Mouse (Mus musculus): ENCODE results near the gene Lhb. TPM values are rescaled to one million over a fixed set of nuclear protein-coding genes. Genes with fewer than 3 reads are reported as not detected.
"Not testable (repeated sequence)": the region's sequence is repeated elsewhere in the genome, so short reads cannot be mapped to it uniquely, and the experiment has no call there.

The Lhb gene
- not detected in 2 replicates for polyA plus RNA-seq (2016; fragmentation: Nextera tagmentation; extraction: Ambion mirVana)

GRCm38 (mm10) chr7:45420615-45420919 lies at the start of gene Lhb:
TSS of gene Lhb (plus strand) at chr7:45420820.
- H3K27me3 ChIP-seq: peaks cover 64% of the 10 kb centered on the region
- no peak for ATAC-seq (ENCODE audit: low FRiP score, low read depth)
- H3K4me1 ChIP-seq: peaks cover 2% of the 10 kb centered on the region; the same call in 1 of the 2 replicates
- no peak within 1 kb of the TSS for H3K9ac ChIP-seq (replicated peaks)
- no peak within 1 kb of the TSS for H3K4me2 ChIP-seq (replicated peaks)
- no peaks in the 10 kb centered on the region for H3K9me3 ChIP-seq
- no peak within 1 kb of the TSS for H3K4me3 ChIP-seq
- no peak within 1 kb of the TSS for H3K27ac ChIP-seq (replicated peaks)
- 61% methylated on average over 6 of the region's 6 CpGs for WGBS
- H3K36me3 ChIP-seq: peaks cover 48% of the 10 kb centered on the region

DNA sequence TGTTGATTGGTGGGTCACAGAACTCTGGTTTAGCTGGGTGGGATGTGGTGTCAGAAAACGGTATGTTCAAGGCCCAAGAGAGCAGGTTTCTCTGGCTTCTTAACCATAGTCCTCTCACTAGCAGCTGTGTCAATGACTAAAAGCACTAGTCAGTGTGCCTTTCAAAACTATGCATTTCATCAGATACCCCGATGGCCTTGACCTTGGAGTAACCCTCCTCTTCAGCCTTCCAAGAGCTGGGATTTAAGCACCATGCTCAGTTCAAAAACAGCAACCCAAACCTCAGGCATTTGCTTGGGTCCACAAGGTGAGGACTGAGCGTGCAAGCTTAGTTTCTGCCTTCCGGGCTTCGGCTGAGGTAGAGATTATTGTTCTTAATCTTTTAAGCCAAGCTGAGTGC lies 48.2 kb upstream of the Lhb start:
- H3K4me3 ChIP-seq: no peak overlapping the region
- 86% methylated on average over 5 of the region's 5 CpGs for WGBS
- no peaks in the 10 kb centered on the region for H3K9me3 ChIP-seq
- no peak overlapping the region for H3K9ac ChIP-seq (replicated peaks)
- H3K27me3 ChIP-seq: peaks cover 40% of the 10 kb centered on the region
- no peak overlapping the region for H3K27ac ChIP-seq (replicated peaks)
- no peak for ATAC-seq (ENCODE audit: low FRiP score, low read depth)
- no peak overlapping the region for H3K4me2 ChIP-seq (replicated peaks)
- H3K4me1 ChIP-seq: peaks cover 28% of the 10 kb centered on the region
- H3K36me3 ChIP-seq: peaks cover 49% of the 10 kb centered on the region

DNA sequence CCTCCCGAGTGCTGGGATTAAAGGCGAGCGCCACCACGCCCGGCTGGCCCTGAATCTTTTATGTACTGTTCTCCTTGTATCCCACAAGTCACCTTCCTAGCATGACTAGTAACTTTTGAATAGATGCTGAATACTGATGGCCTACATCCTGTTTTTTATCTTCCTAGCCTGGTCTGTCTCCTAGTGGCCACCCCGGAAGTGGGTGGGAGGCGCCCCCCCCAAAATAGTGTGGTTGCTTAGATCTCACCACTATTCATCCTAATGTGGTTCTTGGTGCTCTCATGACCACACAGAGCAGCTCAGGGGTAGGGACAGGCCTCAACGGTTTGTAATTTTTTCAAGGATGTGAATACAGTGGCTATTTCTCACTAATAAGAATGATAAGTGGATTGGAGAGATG lies 46.0 kb upstream of the Lhb start:
- no peak for ATAC-seq (ENCODE audit: low FRiP score, low read depth)
- H3K4me3 ChIP-seq: no peak overlapping the region
- H3K9me3 ChIP-seq: no peaks in the 10 kb centered on the region
- H3K36me3 ChIP-seq: peaks cover 71% of the 10 kb centered on the region
- H3K4me1 ChIP-seq: peaks cover 18% of the 10 kb centered on the region
- H3K4me2 ChIP-seq (replicated peaks): no peak overlapping the region
- 94% methylated on average over 8 of the region's 8 CpGs for WGBS
- H3K27ac ChIP-seq (replicated peaks): no peak overlapping the region
- peaks cover 23% of the 10 kb centered on the region for H3K27me3 ChIP-seq
- H3K9ac ChIP-seq (replicated peaks): no peak overlapping the region

- Histone ChIP-seq H3K27ac (replicated peaks) (no peak overlapping the region), H3K9me3 (no peaks in the 10 kb centered on the region), H3K27me3 (peaks cover 9% of the 10 kb centered on the region; the same call in 1 of the 2 replicates), H3K4me2 (replicated peaks) (no peak overlapping the region), H3K9ac (replicated peaks) (no peak overlapping the region), H3K4me1 (peaks cover 4% of the 10 kb centered on the region; the same call in 1 of the 2 replicates), H3K36me3 (peaks cover 86% of the 10 kb centered on the region), H3K4me3 (no peak overlapping the region)
- WGBS: 97% methylated on average over 1 of the region's 1 CpGs
- ATAC-seq (ENCODE audit: low FRiP score, low read depth): no peak
Measured at GRCm38 (mm10) chr7:45376057-45376456, 44.6 kb upstream of the Lhb start.

GRCm38 (mm10) chr7:45386077-45386476 lies 34.5 kb upstream of the Lhb start:
- no peak overlapping the region for H3K4me2 ChIP-seq (replicated peaks)
- no peaks in the 10 kb centered on the region for H3K9me3 ChIP-seq
- H3K36me3 ChIP-seq: peaks cover 98% of the 10 kb centered on the region
- WGBS: 90% methylated on average over 3 of the region's 3 CpGs
- no peak overlapping the region for H3K27ac ChIP-seq (replicated peaks)
- ATAC-seq (ENCODE audit: low FRiP score, low read depth): no peak
- no peak overlapping the region for H3K4me3 ChIP-seq
- no peak overlapping the region for H3K9ac ChIP-seq (replicated peaks)
- no peaks in the 10 kb centered on the region for H3K27me3 ChIP-seq
- H3K4me1 ChIP-seq: no peaks in the 10 kb centered on the region

DNA sequence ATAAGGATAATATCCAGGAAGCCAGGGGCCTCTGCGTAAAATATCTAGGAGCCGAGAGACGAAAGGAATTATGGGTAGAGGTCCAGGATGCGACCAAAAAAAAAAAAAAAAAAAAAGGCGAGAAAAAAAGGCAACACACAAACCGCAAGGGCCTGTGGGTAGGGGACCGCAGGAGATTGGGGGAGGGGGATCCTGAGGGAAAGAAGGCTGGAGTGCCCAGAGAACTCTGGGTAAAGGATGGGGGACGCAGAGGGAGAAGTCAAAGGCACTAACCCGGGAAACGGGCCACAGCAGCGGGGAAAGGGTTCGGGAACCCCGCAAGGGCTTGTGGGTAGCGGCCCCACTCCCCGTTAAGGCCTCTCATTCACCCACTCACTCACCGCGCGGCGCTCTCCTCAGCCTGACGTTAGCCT lies 25.5 kb upstream of the Lhb start:
- Histone ChIP-seq H3K36me3 (peaks cover 32% of the 10 kb centered on the region), H3K4me3 (peak overlapping the region; percentile 88), H3K9me3 (no peaks in the 10 kb centered on the region), H3K9ac (replicated peaks) (peak overlapping the region; percentile 95), H3K27me3 (no peaks in the 10 kb centered on the region; the same call in 1 of the 2 replicates), H3K4me2 (replicated peaks) (peak overlapping the region; percentile 100), H3K4me1 (peaks cover 18% of the 10 kb centered on the region), H3K27ac (replicated peaks) (peak overlapping the region; percentile 99)
- WGBS: 0% methylated on average over 19 of the region's 20 CpGs
- ATAC-seq (ENCODE audit: low FRiP score, low read depth): peak; percentile 81

GRCm38 (mm10) chr7:45395578-45396336 lies 24.9 kb upstream of the Lhb start, which contains the start of gene Snrnp70:
TSS of gene Snrnp70 (minus strand) at chr7:45395742.
- peak within 1 kb of the TSS; percentile 99 for H3K27ac ChIP-seq (replicated peaks)
- peak; percentile 96 for ATAC-seq (ENCODE audit: low FRiP score, low read depth)
- peaks cover 18% of the 10 kb centered on the region for H3K4me1 ChIP-seq
- peaks cover 25% of the 10 kb centered on the region for H3K36me3 ChIP-seq
- H3K9me3 ChIP-seq: no peaks in the 10 kb centered on the region
- 1% methylated on average over 60 of the region's 60 CpGs for WGBS
- H3K4me3 ChIP-seq: peak within 1 kb of the TSS; percentile 88
- peak within 1 kb of the TSS; percentile 95 for H3K9ac ChIP-seq (replicated peaks)
- H3K27me3 ChIP-seq: no peaks in the 10 kb centered on the region; the same call in 1 of the 2 replicates
- peak within 1 kb of the TSS; percentile 100 for H3K4me2 ChIP-seq (replicated peaks)

DNA sequence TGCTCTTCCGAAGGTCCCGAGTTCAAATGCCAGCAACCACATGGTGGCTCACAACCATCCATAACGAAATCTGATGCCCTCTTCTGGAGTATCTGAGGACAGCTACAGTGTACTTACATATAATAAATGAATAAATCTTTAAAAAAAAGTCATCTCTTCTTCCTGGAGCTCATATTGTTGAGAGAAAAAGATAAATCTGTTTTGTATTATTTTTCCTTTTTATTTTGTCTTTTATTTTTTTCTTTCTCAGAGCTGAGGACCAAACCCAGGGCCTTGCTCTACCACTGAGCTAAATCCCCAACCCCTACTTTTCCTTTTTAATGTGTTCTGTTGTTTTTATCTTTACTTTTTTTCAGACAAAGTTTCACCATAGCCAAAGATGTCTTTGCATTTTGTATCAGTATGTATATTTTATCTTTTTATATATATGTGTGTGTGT lies 24.3 kb upstream of the Lhb start:
- peak overlapping the region; percentile 54 for H3K4me2 ChIP-seq (replicated peaks)
- not testable (repeated sequence) for H3K9ac ChIP-seq (replicated peaks); H3K27me3 ChIP-seq; H3K9me3 ChIP-seq
- peak overlapping the region; percentile 88 for H3K4me3 ChIP-seq
- H3K4me1 ChIP-seq: peaks cover 18% of the 10 kb centered on the region
- 12% methylated on average over 3 of the region's 3 CpGs for WGBS
- H3K36me3 ChIP-seq: peaks cover 21% of the 10 kb centered on the region
- peak overlapping the region; percentile 71; the same call in 1 of the 2 replicates for H3K27ac ChIP-seq (replicated peaks)
- peak; percentile 13 for ATAC-seq (ENCODE audit: low FRiP score, low read depth)

- ATAC-seq (ENCODE audit: low FRiP score, low read depth): no peak
- WGBS: 77% methylated on average over 2 of the region's 2 CpGs
- H3K4me3 ChIP-seq: no peak overlapping the region
Measured at GRCm38 (mm10) chr7:45396787-45397186, 23.8 kb upstream of the Lhb start.

DNA sequence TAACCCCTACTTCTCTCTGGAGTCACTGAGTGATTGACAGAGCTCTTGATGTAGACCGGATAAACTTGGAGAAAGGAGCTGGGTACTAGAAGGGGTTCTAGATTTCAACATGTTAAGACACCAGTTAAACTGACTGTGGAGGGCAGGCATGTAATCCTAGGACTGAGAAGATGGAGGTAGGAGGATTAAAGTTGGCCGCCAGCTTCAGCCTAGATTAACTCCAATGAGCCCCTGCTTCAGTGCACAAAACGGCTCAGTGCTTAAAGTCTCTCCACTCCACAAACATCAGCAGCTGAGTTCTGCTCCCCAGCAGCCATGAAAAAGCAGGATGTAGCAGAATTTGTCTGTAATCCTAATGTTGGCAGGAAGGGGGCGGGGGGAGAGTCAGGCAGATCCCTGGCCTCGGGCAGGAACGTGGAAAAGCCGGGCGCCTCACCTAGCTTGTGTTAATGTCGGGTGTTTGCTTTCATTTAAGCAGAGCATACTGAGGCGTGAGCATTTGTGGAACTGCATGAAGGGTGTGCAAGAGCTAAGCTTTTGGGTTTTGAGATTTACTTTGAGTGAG lies 19.0 kb upstream of the Lhb start:
- no peak for ATAC-seq (ENCODE audit: low FRiP score, low read depth)
- H3K4me3 ChIP-seq: no peak overlapping the region
- H3K27me3 ChIP-seq: peaks cover 21% of the 10 kb centered on the region
- H3K4me1 ChIP-seq: peaks cover 10% of the 10 kb centered on the region
- H3K9me3 ChIP-seq: no peaks in the 10 kb centered on the region
- WGBS: 69% methylated on average over 10 of the region's 10 CpGs
- H3K27ac ChIP-seq (replicated peaks): no peak overlapping the region
- no peak overlapping the region for H3K4me2 ChIP-seq (replicated peaks)
- H3K36me3 ChIP-seq: no peaks in the 10 kb centered on the region
- H3K9ac ChIP-seq (replicated peaks): no peak overlapping the region

More at GRCm38 (mm10) chr7:45396787-45397186, 23.8 kb upstream of the Lhb start:
- Histone ChIP-seq H3K27ac (replicated peaks) (no peak overlapping the region), H3K9ac (replicated peaks) (no peak overlapping the region), H3K9me3 (no peaks in the 10 kb centered on the region), H3K4me1 (peaks cover 18% of the 10 kb centered on the region), H3K4me2 (replicated peaks) (no peak overlapping the region), H3K27me3 (no peaks in the 10 kb centered on the region; the same call in none of the 2 replicates), H3K36me3 (peaks cover 17% of the 10 kb centered on the region)

DNA sequence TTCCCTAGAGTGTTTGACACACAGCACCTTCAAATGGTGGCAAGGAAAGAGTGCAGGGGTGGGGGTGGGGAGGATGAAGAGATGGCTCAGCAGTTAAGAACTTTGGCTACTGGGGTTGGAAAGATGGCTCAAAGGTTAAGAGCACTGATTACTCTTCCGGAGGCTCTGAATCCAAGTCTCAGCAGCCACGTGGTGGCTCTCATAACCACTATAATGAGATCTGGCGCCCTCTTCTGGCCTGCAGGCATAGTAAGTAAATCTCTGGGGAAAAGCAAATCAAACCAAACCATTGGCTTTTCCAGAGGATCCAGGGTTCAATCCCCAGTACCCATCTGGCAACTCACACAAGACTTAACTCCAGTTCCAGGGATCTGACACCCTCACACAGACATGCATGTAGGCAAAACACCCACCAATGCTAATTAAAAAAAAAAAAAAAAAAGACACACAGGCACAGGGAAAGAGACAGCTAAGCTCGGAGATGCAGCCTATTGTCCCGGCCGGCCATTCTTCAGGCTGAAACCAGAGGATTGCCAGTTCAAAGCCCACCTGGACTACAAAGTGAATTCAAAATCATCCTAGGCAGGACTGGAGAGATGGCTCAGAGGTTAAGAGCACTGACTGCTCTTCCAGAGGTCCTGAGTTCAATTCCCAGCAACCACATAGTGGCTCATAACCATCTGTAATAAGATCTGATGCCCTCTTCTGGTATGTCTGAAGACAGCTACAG lies 16.9 kb upstream of the Lhb start:
- WGBS: 48% methylated on average over 6 of the region's 6 CpGs
- no peak for ATAC-seq (ENCODE audit: low FRiP score, low read depth)
- Histone ChIP-seq H3K4me3 (no peak overlapping the region), H3K36me3 (no peaks in the 10 kb centered on the region), H3K27me3 (peaks cover 42% of the 10 kb centered on the region), H3K9ac (replicated peaks) (no peak overlapping the region), H3K9me3 (no peaks in the 10 kb centered on the region), H3K4me1 (peaks cover 12% of the 10 kb centered on the region), H3K27ac (replicated peaks) (no peak overlapping the region), H3K4me2 (replicated peaks) (no peak overlapping the region)
